Mouse (Mus musculus) cerebellum, adult 9-10 months (tissue): ENCODE data around the gene Fndc11.
A peak's percentile ranks its signal among the peaks of the same experiment; 100 is the strongest.
"Not testable (repeated sequence)": the region's sequence is repeated elsewhere in the genome, so short reads cannot be mapped to it uniquely, and the experiment has no call there.

Source experiments
- DNase-seq: peaks from one replicate; pipeline ENCODE4 v3.0.0; 2022

Gene Fndc11

DNA sequence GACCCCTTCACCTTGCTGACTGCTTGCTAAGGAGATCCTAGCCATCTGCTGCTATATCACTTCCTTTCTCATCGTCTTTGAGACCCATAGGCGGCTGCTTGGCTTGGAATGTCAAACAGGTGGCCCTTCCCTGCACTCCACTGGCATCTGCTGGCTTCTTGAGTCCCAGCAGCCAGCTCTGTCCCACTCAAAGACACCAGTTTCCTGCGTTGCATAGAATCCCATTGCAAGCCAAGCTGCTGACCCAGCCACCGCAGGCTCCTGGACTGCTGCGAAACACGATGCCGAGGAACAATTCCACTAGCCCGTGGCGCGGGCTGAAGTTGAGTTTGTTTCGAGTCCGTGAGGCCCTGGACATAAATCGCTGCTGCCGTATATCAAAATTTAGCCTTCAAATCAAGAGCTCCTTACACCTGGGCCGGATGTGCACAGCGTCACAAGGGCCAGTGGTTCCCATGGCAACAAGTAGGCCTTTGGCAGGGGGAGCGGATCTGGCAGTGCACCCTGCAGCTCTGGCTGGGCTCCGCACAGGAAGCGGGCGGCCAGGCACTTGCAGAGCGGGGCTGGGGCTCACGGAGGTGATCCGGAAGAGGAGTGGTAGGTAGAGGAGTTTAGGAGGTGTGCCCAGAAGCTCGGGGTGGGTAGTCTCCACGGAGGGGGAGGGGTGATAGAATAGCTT lies at the start of gene Fndc11:
TSS of gene Fndc11 (plus strand) at position 476 of the 679 bp plus-strand sequence.
- peak; percentile 66 for DNase-seq

DNA sequence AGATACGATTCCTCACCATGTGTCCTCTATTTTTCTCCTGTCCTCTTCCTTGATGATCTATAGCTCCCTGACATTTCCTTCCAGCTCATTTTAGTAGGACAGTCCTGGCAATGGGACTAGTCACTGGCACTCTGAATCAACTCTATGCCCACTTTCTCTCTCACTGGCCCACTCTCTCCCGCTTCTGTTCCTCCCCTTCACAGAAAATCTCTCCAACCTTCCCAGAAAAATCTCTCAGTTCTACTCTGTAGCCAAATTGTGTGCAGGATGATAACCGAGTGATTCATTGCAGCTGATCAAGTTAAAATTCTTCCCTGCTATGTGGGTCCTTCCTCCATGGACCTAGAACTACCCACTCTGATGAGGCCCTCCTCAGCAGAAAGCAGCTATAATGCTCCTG lies 45.2 kb upstream of the Fndc11 start:
- DNase-seq, result no peak

DNA sequence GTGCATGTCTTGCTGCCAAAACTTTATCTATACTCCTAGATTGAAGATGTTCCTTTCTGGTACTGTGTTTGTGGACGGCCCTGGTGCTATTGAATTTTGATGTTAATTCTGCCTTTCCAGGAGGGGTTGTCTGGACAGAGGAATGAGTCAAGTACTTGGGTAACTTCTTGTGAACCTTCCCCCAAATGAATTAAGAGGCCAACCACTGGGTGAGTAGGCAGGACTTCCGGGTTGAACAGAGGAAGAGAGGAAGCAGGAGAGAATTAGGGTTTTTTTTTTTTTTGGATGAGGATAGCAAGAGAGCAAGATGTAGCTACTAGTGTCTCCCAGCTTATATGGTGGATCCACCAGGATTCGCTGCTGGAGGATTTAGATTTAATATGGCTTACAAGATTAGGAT lies 41.8 kb upstream of the Fndc11 start:
- no peak for DNase-seq

DNA sequence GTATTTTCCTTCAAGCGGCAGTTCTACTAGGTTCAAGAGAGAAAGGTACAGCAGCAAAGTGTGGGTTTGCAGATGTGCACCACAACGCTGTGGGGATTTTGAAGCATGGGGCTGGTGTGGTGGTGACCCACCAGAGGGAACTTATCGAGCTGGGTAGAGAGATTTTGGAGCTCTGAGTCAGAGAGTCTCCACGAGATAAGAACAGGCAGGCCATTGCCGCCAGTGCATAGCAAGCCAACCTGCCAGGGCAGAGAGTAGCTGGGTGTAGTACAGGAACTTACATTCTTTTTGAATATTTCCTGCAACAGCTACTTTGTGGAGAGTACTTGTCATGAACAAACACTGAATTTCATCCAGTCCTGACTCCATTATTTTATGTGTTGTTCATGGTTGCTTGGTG lies 41.3 kb upstream of the Fndc11 start:
- no peak for DNase-seq

DNA sequence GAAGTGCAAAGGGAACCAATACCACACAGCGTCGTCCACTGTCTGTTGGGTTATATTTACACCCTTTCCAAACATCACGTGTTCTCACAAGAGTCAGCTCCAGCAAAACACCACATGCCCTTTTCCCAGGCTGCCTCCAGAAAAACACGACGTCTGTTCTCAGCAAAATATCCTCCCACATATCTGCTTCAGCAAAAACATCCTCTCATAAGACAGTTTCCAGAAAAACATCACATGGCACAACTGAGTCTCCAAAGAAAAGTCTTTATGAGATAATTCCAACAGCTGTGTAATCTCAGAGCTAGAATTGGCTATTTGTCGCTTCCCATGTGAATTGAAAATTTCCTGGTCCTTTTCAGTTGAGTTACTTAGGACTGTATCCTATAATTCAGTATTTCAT lies 38.9 kb upstream of the Fndc11 start:
- DNase-seq, result no peak

DNA sequence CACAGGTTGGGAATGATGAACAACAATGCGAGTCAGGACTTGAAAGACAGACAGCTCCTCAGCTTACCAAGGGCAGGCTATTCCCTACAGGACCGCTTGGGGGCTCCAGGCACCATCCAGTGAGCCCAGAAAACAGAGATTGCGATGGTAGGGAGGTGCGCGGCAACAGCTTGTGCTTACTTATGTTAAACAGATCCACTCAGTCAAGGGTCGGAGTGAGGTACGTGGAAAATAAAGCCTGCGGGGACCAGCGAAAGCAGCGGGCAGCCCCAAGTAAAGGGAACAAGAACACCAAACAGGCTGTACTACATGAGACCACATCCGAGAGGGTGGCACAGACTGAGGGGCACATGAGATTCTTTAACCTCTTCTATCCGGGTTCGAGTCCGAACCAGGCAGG lies 33.2 kb upstream of the Fndc11 start:
- peak; percentile 94 for DNase-seq

DNA sequence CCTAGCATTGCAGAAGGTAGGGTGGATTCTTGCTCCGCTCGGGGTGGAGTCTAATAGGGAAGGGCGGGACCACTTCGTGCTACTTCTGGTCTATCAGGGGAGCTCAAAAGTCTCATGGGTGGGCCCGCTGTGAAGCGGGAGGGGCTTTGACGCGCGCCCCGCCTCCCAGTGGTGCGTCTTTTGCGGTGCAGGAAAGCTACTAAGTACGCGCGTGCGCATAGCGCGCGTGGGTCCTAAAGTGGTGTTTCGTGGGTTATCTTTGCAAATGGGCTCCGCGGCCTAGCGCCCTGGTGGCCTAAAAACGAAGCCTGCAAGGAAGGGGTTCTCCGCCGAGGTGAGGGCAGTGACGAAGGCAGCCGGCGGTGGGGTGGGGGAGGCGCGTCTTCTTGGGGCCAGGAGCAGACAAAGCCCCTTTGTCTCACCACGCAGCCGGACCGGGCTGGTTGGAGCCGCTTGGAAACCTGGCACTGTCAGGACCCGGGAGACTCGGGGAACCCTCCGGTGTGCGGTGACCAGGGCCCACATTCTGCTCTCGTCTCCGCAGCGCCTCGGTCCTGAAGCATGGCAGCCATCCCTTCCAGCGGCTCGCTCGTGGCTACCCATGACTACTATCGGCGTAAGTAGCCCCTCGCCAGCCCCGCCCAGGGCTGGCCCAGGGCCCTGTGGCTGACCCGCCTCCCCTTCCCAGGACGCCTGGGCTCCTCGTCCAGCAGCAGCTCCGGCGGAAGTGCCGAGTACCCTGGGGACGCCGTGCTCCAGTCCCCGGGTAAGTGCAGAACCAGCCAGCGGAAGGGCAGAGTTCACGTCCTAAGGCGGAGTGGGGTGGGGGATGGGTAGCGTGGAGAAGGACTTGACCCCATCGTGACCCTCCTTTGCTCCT lies 32.5 kb upstream of the Fndc11 start, which contains the start of gene Ppdpf:
TSS of gene Ppdpf (plus strand) at position 127 of the 880 bp plus-strand sequence.
- DNase-seq, result peak; percentile 88

DNA sequence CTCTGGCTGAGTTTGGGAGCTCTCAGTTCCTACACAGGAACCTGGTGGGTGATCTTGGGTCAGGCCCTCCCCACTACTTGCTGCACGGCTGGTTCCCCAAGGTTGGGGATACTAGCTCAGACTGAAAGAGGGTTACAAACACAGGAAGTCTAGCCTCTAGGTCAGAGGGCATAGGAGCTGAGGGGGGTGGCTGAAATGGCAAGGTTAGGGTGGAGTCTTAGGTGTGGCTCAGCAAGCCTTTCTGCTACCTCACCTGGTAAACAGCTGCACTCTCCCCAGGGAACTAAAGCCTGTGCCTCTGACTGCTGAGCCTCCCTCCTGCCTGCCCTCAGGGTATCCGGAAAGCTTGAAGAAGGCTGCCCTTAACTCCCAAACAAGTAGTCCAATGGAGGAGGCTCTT lies 31.1 kb upstream of the Fndc11 start:
- no peak for DNase-seq

DNA sequence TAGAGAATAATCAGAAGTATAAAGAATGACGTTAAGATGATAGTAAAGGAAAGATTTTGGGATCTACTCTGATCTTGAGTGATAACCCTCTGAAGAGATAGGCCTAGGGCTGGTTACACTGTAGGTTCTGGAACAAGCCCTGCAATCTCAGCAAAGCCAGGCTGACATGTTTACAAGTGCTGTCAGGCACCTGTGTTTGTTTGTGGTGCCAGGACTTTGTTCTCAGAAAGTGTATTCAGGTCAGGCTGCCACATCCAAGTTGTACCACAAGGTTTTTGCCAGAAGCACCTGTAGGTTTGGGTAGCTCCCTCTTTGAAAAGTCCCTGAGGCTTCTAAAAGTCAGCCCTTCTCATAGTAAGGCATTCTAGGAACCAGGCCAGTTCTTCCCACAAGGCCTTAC lies 30.5 kb upstream of the Fndc11 start:
- DNase-seq, result no peak

DNA sequence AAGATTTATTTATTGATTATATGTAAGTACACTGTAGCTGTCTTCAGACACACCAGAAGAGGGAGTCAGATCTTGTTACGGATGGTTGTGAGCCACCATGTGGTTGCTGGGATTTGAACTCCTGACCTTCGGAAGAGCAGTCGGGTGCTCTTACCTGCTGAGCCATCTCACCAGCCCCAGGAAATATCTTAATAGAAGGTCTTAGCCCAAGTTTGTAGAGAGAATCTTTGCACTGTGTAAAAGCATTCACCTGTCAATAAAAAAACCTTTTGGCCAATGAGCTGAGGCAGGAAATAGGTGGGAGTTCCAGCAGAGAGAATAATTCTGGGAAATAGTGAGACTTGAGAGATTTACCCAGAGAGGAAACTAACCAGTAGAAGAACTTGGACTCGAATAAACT lies 28.4 kb upstream of the Fndc11 start:
- DNase-seq, result not testable (repeated sequence)

DNA sequence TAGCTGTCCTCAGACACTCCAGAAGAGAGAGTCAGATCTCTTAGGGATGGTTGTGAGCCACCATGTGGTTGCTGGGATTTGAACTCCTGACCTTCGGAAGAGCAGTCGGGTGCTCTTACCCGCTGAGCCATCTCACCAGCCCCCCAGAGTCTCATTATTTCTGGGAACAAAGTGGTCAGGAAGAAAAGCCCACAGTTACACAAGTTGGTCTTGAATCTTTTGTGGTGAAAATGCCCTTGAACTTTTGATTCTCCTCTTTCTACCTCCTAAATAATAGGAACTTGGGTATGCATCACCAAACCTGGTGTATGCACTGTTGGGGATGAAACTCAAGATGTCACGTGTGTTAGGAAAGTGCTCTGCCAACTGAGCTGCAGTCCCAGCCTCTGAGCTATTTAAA lies 27.9 kb upstream of the Fndc11 start:
- DNase-seq, result no peak

DNA sequence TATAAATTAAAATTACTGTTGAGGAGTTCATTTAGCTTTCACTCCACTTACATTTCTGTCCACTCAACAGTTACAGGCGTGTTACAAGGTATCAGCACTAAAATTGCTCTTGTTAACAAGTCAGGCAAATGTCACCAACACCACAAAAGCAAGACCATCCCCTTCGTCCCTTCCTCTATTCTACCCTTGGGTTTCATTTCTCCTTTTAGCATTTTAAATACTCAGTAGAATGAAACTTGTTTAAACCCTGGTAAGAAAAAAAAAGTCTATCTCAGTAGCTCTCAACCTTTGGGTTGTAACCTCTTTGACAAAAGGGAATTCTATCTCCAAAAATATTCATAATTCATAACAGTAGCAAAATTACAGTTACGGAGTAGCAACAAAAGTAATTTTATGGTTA lies 26.8 kb upstream of the Fndc11 start:
- DNase-seq, result no peak

DNA sequence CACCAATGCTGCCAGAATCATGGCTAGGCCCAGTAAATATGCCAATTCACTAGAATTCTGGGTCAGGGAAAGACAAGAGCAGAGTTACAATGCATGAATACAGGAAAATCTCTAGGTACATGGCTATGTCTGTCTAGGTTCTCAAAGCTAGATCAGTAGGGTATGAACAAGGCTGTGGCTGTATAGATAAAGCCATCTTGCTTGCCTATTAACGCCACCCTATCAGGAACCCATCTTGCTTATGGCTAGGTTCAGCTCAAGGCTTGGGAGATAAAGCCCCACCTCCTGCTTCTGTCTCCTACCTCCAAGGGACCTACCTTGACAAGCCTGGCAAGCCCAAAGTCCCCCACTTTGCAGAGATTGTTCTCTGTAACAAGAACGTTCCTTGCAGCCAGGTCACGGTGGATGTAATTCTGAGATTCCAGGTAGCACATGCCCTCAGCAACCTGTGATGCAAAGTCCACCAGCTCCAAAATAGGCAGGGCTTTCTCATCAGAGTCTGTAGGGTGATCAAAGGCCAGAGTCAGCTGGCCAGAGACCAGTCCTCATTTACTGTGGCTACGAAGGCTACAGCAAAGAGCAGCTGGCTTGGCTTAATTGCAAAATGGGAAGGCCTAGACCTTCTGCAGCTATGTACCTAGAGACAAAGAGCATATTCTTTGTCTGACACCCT lies 23.0 kb upstream of the Fndc11 start:
- DNase-seq, result no peak

DNA sequence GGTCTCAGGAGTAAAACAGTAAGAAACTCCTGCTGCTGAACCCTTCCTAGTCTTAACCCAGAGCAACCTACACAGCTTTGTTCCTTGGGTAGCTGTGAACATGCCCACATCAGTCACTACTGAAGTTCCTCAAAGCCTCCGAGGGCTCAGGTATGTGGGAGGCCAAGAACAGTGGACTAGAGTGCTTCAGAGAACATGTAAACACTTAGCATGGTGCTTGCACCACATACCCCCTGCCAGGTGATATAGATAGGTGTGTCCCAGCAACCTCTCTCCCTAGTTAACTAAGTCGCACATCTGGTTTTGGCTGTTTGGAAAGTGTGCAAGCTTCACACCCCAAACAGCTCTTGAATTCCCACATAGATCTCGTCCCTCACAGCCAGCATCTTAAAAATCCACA lies 18.2 kb upstream of the Fndc11 start:
- DNase-seq, result no peak

DNA sequence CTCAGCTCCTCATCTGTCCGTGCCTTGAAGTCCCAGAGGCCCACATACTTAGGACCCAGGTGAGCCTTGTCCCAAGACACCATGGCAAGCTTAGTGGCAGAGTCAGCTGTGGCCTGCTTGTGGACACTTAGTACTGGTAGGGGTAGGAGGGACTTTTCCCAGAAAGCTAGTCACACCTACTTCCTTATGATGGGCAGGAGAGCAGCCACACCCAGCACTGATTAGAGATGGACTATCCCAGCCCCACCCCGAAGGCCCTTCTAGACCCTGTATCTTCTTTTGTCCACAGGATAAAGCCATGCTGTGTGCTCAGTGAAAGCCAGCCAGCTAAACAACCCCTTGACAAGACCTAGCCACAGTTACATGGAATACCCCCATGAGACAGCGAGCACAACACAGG lies 17.4 kb upstream of the Fndc11 start, which contains the start of gene Ptk6:
TSS of gene Ptk6 (minus strand) at position 368 of the 400 bp plus-strand sequence.
- DNase-seq, result no peak

DNA sequence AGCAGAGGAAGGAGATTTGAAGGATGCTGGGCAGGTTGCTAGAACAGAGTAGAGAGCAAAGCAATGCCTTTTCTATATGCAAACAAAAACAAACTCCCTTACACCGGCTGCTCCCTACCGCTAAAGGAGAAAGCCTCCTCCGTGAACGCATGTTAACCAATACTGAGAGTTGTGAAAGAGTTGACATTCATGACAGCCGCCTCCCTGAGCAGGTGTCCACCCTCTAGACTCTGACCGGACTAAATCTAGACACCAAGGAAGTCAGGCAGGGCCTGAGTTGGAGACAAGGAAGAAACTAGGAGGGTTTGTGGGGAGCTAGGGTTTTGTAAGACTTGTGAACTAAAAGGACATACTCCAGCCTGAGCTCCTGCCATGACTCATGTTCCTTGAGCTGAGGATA lies 16.9 kb upstream of the Fndc11 start:
- no peak for DNase-seq

DNA sequence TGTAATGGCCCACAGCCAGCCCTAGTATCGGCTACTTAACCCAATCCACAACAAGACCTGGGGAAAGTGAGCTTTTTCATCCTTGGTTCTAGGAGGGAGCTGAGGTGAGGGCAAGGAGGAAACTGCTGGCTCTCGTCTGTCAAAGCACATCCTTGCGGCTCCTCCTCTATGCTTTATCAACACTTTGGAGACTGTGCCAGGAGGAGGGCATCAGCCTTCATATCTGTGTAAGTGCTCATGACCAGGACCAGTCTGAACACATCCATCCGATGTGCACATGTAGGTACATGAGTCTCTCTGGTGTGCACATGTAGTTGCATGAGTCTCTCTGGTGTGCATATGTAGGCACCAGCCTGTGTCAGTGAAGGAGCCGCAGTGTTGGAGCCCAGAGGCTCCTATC lies 14.1 kb upstream of the Fndc11 start:
- DNase-seq, result no peak

DNA sequence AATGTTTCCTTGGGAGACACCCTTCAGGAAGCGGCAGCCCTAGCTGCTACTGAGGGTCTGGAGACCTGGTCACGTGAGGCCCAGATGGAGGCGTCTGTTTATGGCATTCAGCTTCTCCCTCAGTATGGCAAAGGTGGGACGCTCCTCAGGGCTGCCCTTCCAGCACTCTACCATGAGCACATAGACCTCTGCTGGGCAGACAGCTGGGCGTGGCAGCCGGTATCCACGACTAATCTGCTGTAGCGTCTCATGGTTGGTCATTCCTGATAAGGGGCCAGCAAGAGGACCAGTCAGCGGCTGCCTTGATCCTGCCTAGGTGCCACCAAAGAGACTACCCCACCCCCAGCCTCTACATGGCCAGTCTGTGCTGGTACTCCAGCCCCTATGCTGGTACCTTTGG lies 13.7 kb upstream of the Fndc11 start:
- no peak for DNase-seq

DNA sequence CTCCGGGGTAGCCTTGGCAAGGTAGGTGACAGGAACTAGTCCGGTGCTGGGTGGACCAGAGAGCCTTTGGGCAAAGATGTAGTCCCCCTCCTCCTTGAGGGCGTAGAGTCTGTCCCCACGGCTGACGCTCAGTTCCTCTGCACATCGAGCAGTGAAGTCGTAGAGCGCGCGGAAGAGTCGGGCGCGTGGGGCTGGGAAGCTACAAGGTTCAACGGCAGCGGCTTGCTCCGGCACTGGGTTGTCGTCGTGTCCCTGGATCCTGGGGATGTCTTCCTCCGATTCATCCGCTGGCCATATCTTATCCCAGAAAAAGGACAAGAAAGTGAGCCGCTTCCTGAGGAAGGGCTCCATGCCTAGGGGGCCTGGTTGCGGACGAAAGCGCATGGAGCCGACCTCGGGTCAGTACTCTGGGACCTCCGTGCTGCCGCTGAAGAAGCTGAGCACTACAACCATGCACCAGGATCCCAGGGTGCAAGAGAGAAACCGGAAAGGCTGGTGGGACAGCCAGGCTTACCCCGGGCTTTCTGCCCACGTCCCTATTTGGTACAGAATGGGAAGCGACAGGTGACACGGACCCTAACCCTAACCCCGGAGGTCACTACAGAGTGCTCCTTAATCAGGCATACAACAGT lies 7.3 kb upstream of the Fndc11 start:
- no peak for DNase-seq

DNA sequence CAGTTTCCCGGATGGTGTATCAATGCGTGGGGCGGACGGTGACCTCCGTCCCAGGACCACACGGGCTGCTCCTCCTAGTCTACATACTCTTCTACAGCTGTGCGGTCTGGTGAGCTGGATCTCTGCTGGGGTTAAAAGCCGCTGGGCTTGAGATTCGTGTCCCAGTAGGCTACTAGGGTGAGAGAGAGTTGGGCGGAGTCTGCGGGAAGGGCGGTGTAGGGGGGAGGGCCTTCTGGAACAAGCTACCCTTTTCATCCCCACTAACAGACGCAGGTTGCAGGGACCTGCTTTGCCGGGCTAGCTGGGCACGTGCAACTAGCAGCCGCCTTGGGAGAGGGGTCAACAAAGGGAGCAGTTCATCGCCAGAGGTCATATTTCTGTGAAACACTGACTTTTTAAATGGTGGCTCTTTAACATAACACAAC lies 6.8 kb upstream of the Fndc11 start, which contains the start of gene Srms:
TSS of gene Srms (minus strand) at position 165 of the 425 bp plus-strand sequence.
- no peak for DNase-seq

DNA sequence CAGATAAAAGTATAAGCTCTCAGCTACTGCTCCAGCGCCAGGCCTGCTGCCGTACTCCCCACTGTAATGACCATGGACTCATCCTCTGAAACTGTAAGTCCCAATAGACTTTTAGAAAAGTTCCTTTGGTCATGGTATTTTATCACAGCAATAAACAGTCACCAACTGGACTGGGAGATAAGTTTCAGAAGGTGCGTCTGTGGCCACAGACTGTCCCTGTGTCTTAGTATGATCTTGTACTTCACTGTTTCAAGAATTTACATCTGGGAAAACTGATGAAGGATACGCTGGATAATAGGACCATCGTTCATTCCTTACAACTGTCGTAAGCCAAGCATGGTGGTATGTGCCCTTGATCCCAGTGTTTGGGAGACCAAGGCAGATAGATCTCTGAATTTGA lies 3.8 kb upstream of the Fndc11 start:
- DNase-seq, result no peak

DNA sequence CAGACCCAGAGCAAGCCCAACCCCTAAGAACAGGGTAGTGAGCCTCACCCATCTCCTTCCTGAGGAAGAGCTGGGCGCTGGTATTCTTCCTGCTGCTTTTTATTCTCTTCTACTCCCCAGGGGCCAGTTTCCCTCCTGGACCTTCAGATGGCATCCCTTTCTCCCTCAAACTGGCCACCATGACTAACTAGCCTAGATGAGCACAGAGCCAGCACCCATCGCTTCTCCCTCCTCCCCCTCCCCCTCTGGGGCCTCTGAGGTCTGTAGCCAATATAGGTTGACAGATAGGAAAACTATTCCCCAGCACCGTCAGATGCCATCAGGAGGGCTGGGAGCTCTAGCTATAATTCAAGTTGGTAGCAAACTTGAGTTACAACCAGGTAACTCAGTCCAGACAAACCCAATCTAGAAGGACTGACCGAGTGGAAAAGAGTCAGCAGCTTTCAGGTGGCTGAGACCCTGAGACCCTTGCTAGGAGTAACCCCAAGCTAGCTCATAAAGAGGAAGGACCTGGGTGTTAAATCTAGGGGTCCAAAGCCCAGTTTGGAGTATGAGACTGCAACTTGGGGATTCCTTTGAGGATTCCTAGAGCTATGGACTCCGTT lies 830 bp upstream of the Fndc11 start:
- no peak for DNase-seq

DNA sequence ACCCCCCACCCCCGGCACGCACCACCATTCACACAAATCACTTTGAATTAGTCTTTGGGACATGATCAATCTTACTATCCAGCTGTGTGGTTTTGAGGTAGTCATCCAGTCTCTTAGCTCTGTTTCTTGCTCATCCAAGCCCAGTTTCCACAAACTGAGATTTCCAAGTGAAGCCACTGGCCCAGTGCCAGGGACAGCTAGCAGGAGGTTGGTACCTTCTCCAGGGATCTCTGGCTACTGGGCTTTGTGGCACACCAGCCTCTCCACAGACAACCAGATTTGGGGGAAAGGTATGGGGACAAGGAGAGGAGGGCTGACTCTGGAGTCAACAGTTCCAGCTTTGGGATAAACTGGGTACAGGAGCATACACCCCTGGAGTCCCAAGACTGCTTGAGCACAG lies 548 bp downstream of the Fndc11 start:
- peak; percentile 33 for DNase-seq
